Comparison of ENCODE assay signal across 27 mouse cellular contexts in genomic region chr14:55253580-55253979, GRCm38 (mm10). TPM values are rescaled to one million over a fixed set of nuclear protein-coding genes. Genes with fewer than 3 reads are reported as not detected.
DNase-seq lines count a peak whose midpoint lies in the region; ATAC-seq lines count a peak whose summit lies in the region.
"Had no signal": no experiment of that assay in that cellular context is flagged by ENCODE, and none has a peak within 500 bp of the region (broad histone marks: within the 10 kb centered on the region; RNA-seq: fewer than 3 reads in every experiment).

No protein-coding gene starts in this region.

- H3K9ac ChIP-seq in embryonic facial prominence, embryonic 14.5 days (ENCODE audit: low read depth, low read length), result no peak overlapping the region
- H3K9ac ChIP-seq: hindbrain, embryonic 13.5 days; limb, embryonic 12.5 days; liver, embryonic 12.5 days had no signal

- 31% methylated on average over 4 of the region's 4 CpGs for WGBS in embryonic facial prominence, embryonic 14.5 days

- no peak overlapping the region for H3K27ac ChIP-seq in embryonic facial prominence, embryonic 14.5 days (replicated peaks; ENCODE audit: low read depth, low read length)
- H3K27ac ChIP-seq: forebrain, embryonic 10.5 days; hindbrain, embryonic 13.5 days; limb, embryonic 12.5 days; liver, embryonic 12.5 days; stomach, postnatal 0 days had no signal

- peak; percentile 10 for DNase-seq in kidney, adult 9 months
- DNase-seq in kidney, adult 18-20 months, result no peak
- DNase-seq in ES-CJ7 (ENCODE audit: low read depth, low spot score), result peak; percentile 19
- DNase-seq in R1 (ENCODE audit: low read depth, low spot score), result peak; percentile 92
- DNase-seq in embryonic facial prominence, embryonic 14.5 days (ENCODE audit: low spot score), result peak; percentile 21
- DNase-seq in heart, adult 9 months (ENCODE audit: low spot score in 2 of 2), result no peak
- DNase-seq: cerebellum, adult 2 months; cerebellum, postnatal 36 days; gastrocnemius, postnatal 10 days; lung, adult 2 months; retina, postnatal 1 day; right cerebral cortex, postnatal 4 days had no signal

- H3K4me3 ChIP-seq in embryonic facial prominence, embryonic 14.5 days (ENCODE audit: low read depth, low read length), result no peak overlapping the region
- H3K4me3 ChIP-seq: forebrain, embryonic 10.5 days; hindbrain, embryonic 13.5 days; limb, embryonic 12.5 days; liver, embryonic 12.5 days; megakaryocyte, embryonic 14.5 days had no signal

- no peaks in the 10 kb centered on the region for H3K27me3 ChIP-seq in embryonic facial prominence, embryonic 14.5 days (replicated peaks; ENCODE audit: control insufficient read depth, insufficient read depth, low read length)
- H3K27me3 ChIP-seq: hindbrain, embryonic 13.5 days; limb, embryonic 12.5 days; liver, embryonic 12.5 days had no signal

- ATAC-seq in embryonic facial prominence, embryonic 14.5 days (ENCODE audit: low read depth), result no peak
- ATAC-seq in granulocyte monocyte progenitor cell, adult 5-6 weeks (replicated peaks; ENCODE audit: poor library complexity, severe bottlenecking), result no peak
- ATAC-seq: inflammation-experienced regulatory T-cells, adult 6 months; liver, embryonic 12.5 days had no signal

- no peak overlapping the region for H3K4me2 ChIP-seq in embryonic facial prominence, embryonic 14.5 days (ENCODE audit: low read depth, low read length)
- H3K4me2 ChIP-seq: hindbrain, embryonic 13.5 days; limb, embryonic 12.5 days; liver, embryonic 12.5 days had no signal

- no peaks in the 10 kb centered on the region for H3K4me1 ChIP-seq in embryonic facial prominence, embryonic 14.5 days (ENCODE audit: control insufficient read depth, insufficient read depth, low read length)
- H3K4me1 ChIP-seq: forebrain, embryonic 10.5 days; hindbrain, embryonic 13.5 days; limb, embryonic 12.5 days; megakaryocyte, embryonic 14.5 days had no signal

- H3K36me3 ChIP-seq in embryonic facial prominence, embryonic 14.5 days (ENCODE audit: control insufficient read depth, insufficient read depth, low read length), result no peaks in the 10 kb centered on the region
- H3K36me3 ChIP-seq: forebrain, embryonic 10.5 days; G1E; hindbrain, embryonic 13.5 days; limb, embryonic 12.5 days; liver, embryonic 12.5 days had no signal

- no peaks in the 10 kb centered on the region for H3K9me3 ChIP-seq in embryonic facial prominence, embryonic 14.5 days (ENCODE audit: control insufficient read depth, low read length)
- H3K9me3 ChIP-seq: forebrain, embryonic 10.5 days; G1E; hindbrain, embryonic 13.5 days; limb, embryonic 12.5 days; liver, embryonic 12.5 days had no signal

RNA-seq across cellular contexts. Expression of gene Dhrs2, which starts 31.8 kb away (rescaled TPM):
- 2.8 and 5.7 TPM in 2 replicates for polyA plus RNA-seq in embryonic facial prominence, embryonic 14.5 days (2014; fragmentation: Nextera tagmentation; extraction: Ambion mirVana)
- total RNA-seq in granulocyte monocyte progenitor cell, adult 5-6 weeks (2014; fragmentation: Nextera tagmentation), result not detected in 2 replicates
- not detected in 2 replicates for total RNA-seq in granulocyte monocyte progenitor cell, adult 5-6 weeks (2017)
- total RNA-seq: adrenal gland, adult 18-20 months; G1E; gastrocnemius, postnatal 10 days; heart, adult 8-10 months; layer of hippocampus, postnatal 25 days; left cerebral cortex, postnatal 10 days had no signal
- polyA plus RNA-seq: forebrain, embryonic 10.5 days; G1E; heart, postnatal 0 days; inflammation-experienced regulatory T-cells, adult 6 months; large intestine, adult 2 months; liver, embryonic 12.5 days; lung, adult 2 months had no signal

Comparison
In these comparisons a context has a peak if more than half of its experiments do, and no peak if none do; other contexts are left out.
1. DNase-seq: peak in kidney, adult 9 months (single experiment), ES-CJ7 (single experiment), R1 (single experiment) and embryonic facial prominence, embryonic 14.5 days (single experiment); none in kidney, adult 18-20 months (single experiment) and heart, adult 9 months (0 of 2).